Mouse (Mus musculus): ENCODE measurements around the gene Slc15a4.

DNA sequence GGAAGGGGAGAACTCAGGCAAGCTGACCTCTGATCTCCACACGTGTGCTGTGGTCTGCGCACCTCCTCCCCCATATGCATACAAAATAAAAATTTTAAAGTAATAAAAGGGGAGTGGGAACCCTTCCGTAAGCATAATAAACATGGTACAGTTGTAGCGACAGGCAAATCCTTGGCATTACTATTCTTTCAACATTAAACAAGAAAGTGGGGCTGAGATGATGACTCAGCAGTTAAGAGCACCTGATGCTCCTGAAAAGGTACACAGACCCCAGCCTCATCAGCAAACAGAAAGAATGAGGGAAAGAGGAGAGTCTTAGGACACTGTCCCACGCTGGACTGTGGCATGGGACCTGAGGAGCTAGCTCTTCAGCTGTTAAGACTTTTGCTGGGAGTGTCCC, 29.7 kb downstream of the Slc15a4 start:
- TF ChIP-seq NRF1 (IDR thresholded peaks at IDR 0.05; ENCODE audit: insufficient read depth, low read depth, low read length, poor library complexity, severe bottlenecking) (no peak), TCF12 (IDR thresholded peaks at IDR 0.05; ENCODE audit: low read depth, low read length) (no peak), CTCF (IDR thresholded peaks at IDR 0.05 in 2 of 3, conservative IDR thresholded peaks at IDR 0.05 in 1 of 3; ENCODE audit: control insufficient read depth in 1 of 3, insufficient read depth in 1 of 3, low read depth in 2 of 3, low read length in 3 of 3, poor library complexity in 1 of 3, severe bottlenecking in 1 of 3) (no peak), HCFC1 (IDR thresholded peaks at IDR 0.05; ENCODE audit: low read depth, low read length) (no peak), EP300 (IDR thresholded peaks at IDR 0.05; ENCODE audit: low read depth in 1 of 2, low read length in 2 of 2) (no peak), POLR2A (IDR thresholded peaks at IDR 0.05; ENCODE audit: control insufficient read depth in 1 of 2, insufficient read depth in 1 of 2, low read depth in 1 of 2, low read length in 2 of 2, poor library complexity in 1 of 2) (no peak), USF2 (IDR thresholded peaks at IDR 0.05; ENCODE audit: borderline replicate concordance in 1 of 2, insufficient read depth in 1 of 2, low read depth in 1 of 2, low read length in 2 of 2) (no peak), POLR2AphosphoS5 (IDR thresholded peaks at IDR 0.05; ENCODE audit: borderline replicate concordance, low read depth, low read length) (no peak), TAL1 (IDR thresholded peaks at IDR 0.05; ENCODE audit: low read length) (no peak), UBTF (IDR thresholded peaks at IDR 0.05; ENCODE audit: borderline replicate concordance, insufficient read depth, low read depth, low read length) (no peak), ZKSCAN1 (IDR thresholded peaks at IDR 0.05; ENCODE audit: low read depth, low read length) (no peak), MYB (IDR thresholded peaks at IDR 0.05; ENCODE audit: low read depth, low read length) (no peak), E2F4 (IDR thresholded peaks at IDR 0.05; ENCODE audit: borderline replicate concordance, low read depth, low read length) (no peak), MAX (IDR thresholded peaks at IDR 0.05; ENCODE audit: low read length) (no peak)

All from MEL (cell line).